Mouse (Mus musculus) kidney, adult 8-10 months (tissue): ENCODE data around the gene Catsper1.
"Not testable (repeated sequence)": the region's sequence is repeated elsewhere in the genome, so short reads cannot be mapped to it uniquely, and the experiment has no call there.

Experiments
- DNase-seq, 2 experiments: peaks; one replicate each; pipeline ENCODE4 v3.0.0; 2022

Catsper1 gene

GRCm38 (mm10) chr19:5335441-5335840 lies at the start of gene Catsper1:
Gene Catsper1 (plus strand): TSS chr19:5335741.
- DNase-seq: no peak

- DNase-seq: peak; percentile 99
Observed at GRCm38 (mm10) chr19:5294972-5295735, 40.4 kb upstream of the Catsper1 start, which contains the start of gene Sf3b2. Gene Sf3b2 (minus strand): TSS chr19:5295455.

- no peak for DNase-seq
Observed at GRCm38 (mm10) chr19:5295736-5296075, 39.8 kb upstream of the Catsper1 start.

- DNase-seq: no peak
Observed at GRCm38 (mm10) chr19:5296630-5297029, 38.9 kb upstream of the Catsper1 start.

GRCm38 (mm10) chr19:5297903-5298800 lies 37.4 kb upstream of the Catsper1 start, which contains the start of gene Gal3st3:
Gene Gal3st3 (plus strand): TSS chr19:5298331.
- DNase-seq: no peak

- no peak for DNase-seq
Observed at GRCm38 (mm10) chr19:5300588-5300987, 35.0 kb upstream of the Catsper1 start.

GRCm38 (mm10) chr19:5302455-5302854 lies 33.1 kb upstream of the Catsper1 start:
- peak in 1 of 2 experiments; percentile 52 for DNase-seq

GRCm38 (mm10) chr19:5306279-5306678 lies 29.3 kb upstream of the Catsper1 start:
- DNase-seq: no peak

GRCm38 (mm10) chr19:5306968-5307734 lies 28.4 kb upstream of the Catsper1 start:
- no peak for DNase-seq

- no peak for DNase-seq
Observed at GRCm38 (mm10) chr19:5309025-5309424, 26.5 kb upstream of the Catsper1 start.

- DNase-seq: no peak
Observed at GRCm38 (mm10) chr19:5313189-5313588, 22.4 kb upstream of the Catsper1 start.

GRCm38 (mm10) chr19:5323801-5324200 lies 11.7 kb upstream of the Catsper1 start:
- peak; percentile 61 to 64 for DNase-seq

GRCm38 (mm10) chr19:5327970-5328369 lies 7.6 kb upstream of the Catsper1 start:
- peak; percentile 17 to 36 for DNase-seq

- DNase-seq: no peak
Observed at GRCm38 (mm10) chr19:5334741-5335140, 800 bp upstream of the Catsper1 start.

- DNase-seq: peak; percentile 62 to 87
Observed at GRCm38 (mm10) chr19:5337975-5338374, 2.4 kb downstream of the Catsper1 start.

GRCm38 (mm10) chr19:5341360-5341759 lies 5.8 kb downstream of the Catsper1 start:
- DNase-seq: no peak

GRCm38 (mm10) chr19:5345297-5346131 lies 10.0 kb downstream of the Catsper1 start:
- DNase-seq: no peak

- no peak for DNase-seq
Observed at GRCm38 (mm10) chr19:5348064-5348463, 12.5 kb downstream of the Catsper1 start.

- no peak for DNase-seq
Observed at GRCm38 (mm10) chr19:5348526-5349501, 13.3 kb downstream of the Catsper1 start.

- not testable (repeated sequence) for DNase-seq
Observed at GRCm38 (mm10) chr19:5349502-5349873, 13.9 kb downstream of the Catsper1 start, which contains the start of gene Cst6. Gene Cst6 (minus strand): TSS chr19:5349574.

GRCm38 (mm10) chr19:5353609-5354008 lies 18.1 kb downstream of the Catsper1 start:
- no peak for DNase-seq
